Mouse (Mus musculus) c-Kit-positive CD71-positive TER-119-negative erythroid progenitor cells, embryonic 14.5 days (primary cell): ENCODE measurements around the gene Ice1.

Experiments
- DNase-seq: peaks from one replicate; pipeline ENCODE4 v3.0.0-alpha.2; 2013; ENCODE audit warnings: low read depth

The Ice1 gene

DNA sequence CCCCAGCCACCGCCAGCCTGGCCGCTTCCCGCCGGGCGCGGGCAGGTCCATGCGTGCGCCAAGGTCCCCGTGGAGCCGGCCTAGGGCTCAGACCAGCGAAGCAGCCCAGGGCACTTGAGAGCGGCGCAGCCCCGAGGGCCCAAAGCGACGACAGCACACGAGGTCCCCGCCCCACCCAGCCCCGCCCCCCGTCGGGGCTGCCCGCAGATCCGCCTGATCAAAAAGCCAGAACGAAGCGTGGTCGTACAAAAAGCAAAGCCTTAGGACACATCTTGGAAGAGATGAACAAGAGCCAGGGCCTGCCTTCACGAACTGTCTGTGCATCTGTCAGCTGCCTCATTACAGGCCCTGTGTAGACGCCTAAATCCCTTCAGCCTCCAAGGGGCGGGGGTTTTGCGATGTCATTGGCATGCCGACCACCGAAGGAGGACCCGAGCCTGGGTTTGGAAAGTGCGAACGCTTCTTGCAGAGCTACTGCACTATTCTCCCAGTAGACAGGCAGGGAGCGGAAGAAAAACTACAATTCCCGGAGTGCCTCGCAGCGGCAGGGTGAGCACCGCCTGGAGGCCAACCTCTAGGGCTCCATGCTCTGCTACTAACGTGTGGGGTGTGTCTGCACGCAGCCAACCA is 343 bp upstream of the Ice1 start:
- peak; percentile 64 for DNase-seq

DNA sequence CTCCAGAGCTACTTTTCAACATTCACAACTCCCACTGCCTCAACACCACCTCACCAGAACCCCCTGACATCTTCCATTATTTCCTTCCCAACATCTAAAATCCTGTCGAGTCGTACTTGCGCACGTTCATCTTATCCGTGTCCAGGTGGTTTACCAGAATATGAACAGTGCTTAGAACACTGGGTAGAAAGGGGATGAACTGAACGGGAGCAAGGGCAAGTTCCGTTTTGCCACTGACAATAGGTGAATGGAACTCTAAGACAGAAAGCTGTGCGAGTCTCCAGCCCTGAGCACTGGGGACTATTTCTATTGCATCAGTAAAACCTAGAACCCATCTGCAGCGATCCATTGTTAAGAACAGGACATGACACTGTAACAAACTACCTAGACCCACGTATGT is 728 bp downstream of the Ice1 start:
- DNase-seq, result no peak

GRCm38 (mm10) chr13:70635591-70635990 is 1.8 kb downstream of the Ice1 start:
- no peak for DNase-seq

- no peak for DNase-seq
Observed at GRCm38 (mm10) chr13:70626416-70626815, 11.0 kb downstream of the Ice1 start.

GRCm38 (mm10) chr13:70625665-70626064 is 11.8 kb downstream of the Ice1 start:
- no peak for DNase-seq

DNA sequence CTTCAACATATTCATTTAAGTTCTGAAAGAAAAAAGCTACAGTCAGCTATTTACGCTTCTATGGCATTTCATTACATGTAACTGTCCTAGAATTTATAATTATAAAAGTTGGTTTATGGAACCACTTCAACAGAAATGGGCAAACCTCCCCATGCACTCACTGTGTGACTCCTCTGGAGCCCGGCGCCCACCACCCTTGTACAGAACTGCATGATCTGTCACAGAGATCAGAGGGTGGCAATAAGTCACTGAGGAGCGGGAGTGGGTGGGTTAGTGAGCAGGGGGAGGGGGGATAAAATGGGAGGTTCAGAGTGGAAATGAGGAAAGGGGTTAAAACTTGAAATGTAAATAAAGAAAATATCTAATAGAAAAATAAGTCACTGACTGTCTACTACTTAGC is 13.0 kb downstream of the Ice1 start:
- DNase-seq, result no peak

- DNase-seq, result no peak
Observed at GRCm38 (mm10) chr13:70622461-70623057, 14.9 kb downstream of the Ice1 start.

DNA sequence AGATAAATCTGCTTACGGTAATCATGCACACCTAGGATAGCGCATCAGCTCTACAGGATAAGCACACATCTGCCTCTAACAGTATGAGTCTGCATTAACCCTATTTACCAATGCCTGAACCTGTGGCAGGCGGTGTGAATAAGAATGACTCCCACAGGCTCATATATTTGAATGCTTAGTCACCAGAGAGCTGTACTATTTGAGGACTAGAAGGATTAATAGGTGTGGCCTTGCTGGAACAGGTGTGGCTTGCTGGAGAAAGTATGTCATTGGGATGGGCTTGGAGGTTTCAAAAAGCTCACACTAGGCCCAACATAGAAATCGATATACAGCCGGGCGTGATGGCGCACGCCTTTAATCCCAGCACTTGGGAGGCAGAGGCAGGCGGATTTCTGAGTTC is 15.9 kb downstream of the Ice1 start:
- DNase-seq, result no peak

- DNase-seq, result no peak
Observed at GRCm38 (mm10) chr13:70612837-70613236, 24.6 kb downstream of the Ice1 start.

DNA sequence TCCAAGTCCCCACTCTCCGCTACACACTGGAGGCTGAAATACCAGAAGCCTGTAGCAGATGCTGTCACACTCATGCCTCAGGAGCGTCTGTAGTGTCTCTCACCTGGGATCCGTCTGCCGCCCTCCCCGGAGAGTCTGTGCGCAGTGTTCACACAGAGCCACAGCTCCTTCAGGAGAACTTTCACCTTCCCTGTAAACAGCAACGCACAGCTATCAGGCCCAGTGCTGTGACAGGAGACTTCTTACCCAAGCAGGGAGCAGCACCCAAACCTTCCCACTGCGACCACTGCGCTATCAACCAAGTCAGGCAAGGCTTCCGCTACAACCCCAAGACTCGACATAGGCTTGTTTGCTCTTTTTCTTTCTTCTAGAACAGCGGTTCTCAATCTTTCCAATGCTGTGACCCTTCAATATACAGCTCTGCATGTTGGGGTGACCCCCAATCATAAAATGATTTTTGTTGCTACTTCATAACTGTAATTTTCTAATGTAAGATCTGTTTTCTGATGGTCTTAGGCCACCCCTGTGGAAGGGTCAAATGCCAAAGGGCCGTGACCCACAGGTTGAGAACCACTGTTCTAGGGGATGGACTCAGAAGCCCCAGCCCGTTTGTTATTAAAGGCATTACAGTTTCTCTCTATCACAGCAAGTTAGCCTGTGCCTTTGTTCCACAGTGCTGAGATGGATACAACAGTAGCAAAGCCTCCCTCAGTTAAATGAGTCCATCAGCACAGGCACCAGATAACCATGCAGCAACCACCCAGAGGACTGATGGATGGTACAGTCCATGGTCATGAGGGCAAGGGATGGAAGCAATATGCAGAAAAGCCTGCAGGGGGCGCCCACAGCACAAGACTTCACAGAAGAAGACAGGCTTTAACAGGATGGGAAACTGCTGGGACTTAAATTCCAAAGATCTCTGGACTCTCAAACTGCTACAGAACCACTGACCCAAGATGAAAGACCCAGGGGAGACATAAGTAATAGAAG is 26.7 kb downstream of the Ice1 start:
- DNase-seq, result peak; percentile 44

DNA sequence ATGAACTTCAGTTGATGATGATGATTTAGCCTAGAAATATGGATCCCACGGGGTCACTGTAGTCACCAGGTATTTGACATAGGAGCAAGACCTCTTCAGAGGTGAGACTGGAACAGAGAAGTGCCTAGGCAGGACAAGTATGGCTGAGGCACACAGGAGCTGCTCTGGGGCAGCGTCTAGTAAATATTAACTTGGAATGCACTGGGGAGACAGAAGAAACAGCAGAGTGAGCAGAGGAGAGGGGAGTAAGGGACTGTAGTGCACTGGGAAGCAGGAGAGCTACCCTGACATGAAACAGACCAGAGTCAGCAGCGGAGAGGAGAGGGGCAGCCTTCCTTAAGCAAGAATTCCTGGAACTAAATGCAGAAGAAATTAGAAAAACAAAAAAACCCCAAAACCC is 27.8 kb downstream of the Ice1 start:
- DNase-seq, result no peak

GRCm38 (mm10) chr13:70605366-70605765 is 32.1 kb downstream of the Ice1 start:
- DNase-seq, result no peak

DNA sequence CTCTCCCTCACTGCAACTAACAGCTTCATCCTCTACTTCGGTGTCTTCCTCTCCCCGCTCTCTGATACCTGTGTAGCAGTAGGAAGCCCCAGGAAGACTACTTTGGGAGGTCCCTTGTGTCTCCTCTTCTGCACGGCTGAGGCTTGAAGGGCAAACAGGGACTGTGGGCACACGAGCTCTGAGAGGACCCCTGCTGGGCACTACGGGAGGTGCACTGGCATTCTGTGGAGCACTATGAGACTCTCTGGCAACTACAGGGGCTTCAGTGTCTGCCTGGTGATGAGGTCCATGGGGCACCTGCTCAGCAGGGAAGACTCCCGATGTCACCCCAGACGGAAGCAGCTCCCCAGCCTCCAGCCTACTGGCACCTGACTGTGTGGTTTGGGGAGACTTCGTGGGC is 32.7 kb downstream of the Ice1 start:
- no peak for DNase-seq

DNA sequence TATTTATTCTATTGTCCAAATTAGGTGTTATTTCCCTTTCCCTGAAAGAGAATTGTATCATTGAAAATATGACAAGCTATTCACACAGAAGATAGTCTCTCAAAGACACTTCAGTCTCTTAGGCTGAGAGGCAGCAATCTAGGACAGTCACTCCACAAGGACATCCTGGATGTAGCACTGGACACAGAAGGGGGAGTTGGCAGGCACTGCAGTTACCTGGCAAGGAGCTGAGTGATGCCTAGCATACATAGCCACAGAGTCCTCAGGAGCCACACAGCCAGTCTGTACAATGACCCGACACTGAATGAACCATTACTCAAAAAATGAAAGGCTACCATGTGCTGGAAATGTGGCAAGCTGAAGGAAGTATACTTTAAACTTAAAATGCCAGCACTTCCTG is 35.9 kb downstream of the Ice1 start:
- DNase-seq, result no peak

DNA sequence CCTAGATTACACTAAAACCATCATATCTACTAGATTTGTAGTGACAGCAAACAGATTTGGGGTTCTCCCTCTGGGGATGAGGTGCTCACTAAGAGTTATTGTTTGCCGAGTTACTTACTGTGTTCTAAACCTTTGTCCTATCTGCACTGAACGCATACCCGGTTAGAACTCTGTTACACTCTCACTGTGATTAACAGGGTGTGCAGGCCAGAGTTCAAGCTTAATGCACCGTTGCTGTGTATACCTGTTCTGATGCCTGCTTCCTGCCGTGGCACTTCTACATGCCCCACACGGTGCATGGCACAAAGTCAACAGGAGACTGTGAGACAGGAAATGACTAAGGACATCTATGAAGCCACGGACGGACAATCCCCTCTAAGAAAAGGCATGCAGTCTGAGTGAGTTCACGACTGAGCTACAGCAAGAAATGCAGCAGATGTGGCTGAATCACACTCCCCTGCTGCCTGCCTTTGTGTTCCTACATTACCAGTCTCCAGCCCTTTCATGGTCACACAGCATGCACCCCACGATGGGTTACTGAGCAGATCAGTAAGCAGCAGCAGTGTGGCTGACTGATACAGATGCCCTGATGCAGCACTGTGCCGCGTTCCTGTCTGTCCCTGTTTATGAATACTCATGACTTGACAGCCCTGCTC is 37.3 kb downstream of the Ice1 start:
- DNase-seq, result no peak

DNA sequence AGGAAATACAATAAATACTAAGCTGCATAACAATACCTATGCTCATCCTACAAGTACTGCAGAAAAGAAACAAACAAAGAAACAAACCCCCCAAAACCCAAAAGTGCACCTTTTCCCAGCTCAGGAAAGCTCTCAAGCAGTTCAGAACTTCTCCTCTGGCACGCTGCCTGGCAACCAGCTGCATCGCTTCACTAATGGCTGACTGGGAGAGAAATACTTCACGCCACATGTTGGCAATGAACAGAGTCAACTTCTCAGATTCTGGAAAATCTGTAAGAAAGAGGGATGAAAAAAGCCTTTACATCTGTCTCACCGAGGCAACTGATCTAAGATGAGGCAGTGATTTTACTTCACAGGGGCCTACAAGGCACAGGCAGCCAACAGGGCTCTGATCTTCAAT is 38.5 kb downstream of the Ice1 start:
- DNase-seq, result no peak

DNA sequence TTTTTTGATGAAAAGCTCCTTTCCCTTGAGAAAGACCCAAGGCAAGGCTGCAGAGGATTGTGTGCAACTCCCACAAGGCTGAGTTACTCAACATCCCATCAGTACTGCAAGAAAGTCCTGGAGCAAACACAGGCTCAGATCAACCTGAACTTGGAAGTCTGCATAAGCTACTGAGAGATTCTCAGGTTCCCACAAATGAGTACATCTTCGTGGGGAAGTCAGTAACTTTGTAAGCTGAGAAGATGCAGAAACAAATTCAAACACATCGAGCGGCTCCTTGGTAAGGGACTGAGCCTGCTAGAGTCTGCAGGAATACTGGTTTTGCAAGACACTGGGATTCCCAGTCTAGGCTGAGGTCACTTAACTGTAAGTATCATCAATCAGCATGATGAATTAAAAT is 40.5 kb downstream of the Ice1 start:
- DNase-seq, result no peak

GRCm38 (mm10) chr13:70590248-70590762 is 47.1 kb downstream of the Ice1 start:
- no peak for DNase-seq

GRCm38 (mm10) chr13:70586969-70587368 is 50.5 kb downstream of the Ice1 start:
- DNase-seq, result peak; percentile 15

DNA sequence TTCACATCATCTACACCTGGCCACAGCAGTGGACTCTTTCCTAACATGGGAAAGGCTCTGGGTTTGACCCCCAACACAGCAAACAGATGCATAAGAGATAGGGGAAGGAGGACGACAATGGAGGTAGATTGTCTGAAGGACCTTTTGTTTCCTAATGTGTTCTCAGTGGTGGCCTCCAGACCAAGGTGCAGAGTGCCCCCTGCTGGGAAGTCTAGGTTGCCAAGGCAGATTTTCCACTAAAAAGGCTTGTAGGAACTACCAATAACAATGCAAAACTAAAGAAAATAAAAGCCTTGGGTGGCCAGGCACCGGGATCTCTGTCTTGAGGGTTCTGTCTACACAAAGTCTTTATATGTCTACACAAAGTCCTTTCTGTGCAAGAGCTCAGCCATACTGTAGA is 54.9 kb downstream of the Ice1 start:
- no peak for DNase-seq

- DNase-seq, result no peak
Observed at GRCm38 (mm10) chr13:70581509-70581908, 55.9 kb downstream of the Ice1 start.

GRCm38 (mm10) chr13:70574216-70574615 is 63.2 kb downstream of the Ice1 start:
- DNase-seq, result no peak
